Mouse (Mus musculus): ENCODE results near the gene Defb5.

DNA sequence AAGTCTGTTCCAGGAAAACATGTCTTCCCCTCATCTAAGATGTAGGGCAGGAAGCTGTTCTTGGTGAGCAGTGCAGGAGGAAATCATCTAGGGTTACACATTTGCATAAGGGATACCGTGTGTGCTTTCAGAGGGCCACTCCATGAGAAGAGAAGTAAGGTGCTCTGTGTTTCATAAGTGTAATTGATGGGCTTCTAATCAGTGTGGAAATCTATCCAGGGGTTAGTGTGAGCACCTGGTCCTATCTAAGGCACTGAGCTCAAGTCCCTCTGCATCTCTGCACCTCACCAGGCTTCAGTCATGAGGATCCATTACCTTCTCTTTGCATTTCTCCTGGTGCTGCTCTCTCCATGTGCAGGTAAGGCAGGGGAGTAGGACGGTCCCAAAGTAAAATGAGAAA lies 7.8 kb upstream of the Defb5 start, which contains the start of gene Defb46:
- no peak for TF ChIP-seq CTCF (IDR thresholded peaks at IDR 0.05; ENCODE audit: low read depth, low read length)
- no peak for TF ChIP-seq POLR2A (IDR thresholded peaks at IDR 0.05; ENCODE audit: extremely low read depth, insufficient read depth, low read length)

All from liver, adult 2 months (tissue).